Mouse (Mus musculus): ENCODE data around the gene Pef1.
A peak's percentile ranks its signal among the peaks of the same experiment; 100 is the strongest.

Pef1 gene

DNA sequence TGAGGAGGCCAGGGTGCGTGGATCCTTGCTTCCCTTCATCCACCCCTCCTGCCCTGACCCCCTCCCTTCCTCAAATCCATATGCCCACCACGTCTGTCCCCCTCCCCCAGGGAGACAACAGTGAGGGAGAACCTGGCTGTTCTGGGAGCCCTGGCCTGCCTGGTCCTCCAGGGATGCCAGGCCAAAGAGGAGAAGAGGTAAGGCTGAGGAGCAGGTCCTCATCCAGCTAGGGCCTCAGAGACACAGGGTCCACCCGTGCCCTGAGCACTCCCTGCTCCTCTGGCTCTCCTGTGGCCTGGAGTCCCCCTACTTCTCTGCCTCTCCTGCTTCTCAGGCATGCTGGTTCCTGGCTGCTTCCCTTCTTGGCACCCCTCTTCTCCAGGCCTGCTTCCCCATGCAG, 22.8 kb upstream of the Pef1 start:
- no peak for DNase-seq (ENCODE audit: low read depth, low spot score)
- Histone ChIP-seq H3K36me3 (ENCODE audit: control insufficient read depth, insufficient read depth, low read length, poor library complexity, severe bottlenecking) (no peaks in the 10 kb centered on the region), H3K27me3 (ENCODE audit: control insufficient read depth, insufficient read depth, low read length, poor library complexity, severe bottlenecking) (no peaks in the 10 kb centered on the region)

DNA sequence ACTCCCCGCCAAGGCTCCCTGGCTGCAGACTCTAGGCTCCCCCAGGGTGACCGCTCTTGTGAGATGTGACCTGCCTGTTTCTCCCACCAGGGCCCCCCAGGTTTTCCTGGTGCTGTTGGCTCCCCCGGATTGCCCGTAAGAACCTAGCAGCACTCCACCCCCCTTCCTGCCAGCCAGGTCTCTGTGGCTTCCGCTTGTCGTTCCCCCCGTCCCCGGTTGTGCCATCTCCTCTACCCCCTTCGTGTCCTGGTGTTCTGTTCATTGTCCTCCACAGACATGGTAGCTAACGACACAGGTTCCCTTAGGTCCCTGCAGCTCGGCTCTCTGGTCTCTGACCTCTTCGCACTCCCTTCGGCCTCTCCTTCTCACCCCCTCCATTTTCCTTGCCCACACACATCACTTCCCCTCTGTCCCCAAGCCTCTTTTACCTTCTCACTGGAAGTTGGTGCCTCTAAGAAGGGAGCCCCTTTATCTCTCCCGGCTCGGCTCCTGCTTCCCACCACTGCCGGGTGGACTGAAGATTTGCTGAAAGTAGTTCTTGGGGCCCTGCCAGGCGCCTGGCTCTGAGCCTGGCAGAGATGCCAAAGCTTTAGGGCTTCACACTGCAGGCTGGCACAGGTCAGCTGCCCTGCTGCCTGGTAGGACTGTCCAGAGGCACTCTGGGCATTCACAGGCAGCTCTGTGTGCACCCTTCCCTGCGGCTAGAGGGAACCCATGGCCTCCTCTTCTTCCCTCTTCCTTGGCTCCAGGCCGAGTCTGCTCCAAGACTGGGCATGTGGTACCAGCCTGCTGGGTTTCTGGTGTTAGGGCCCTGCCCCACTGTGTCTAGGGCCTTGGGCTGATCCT, 20.8 kb upstream of the Pef1 start:
- Histone ChIP-seq H3K36me3 (ENCODE audit: control insufficient read depth, insufficient read depth, low read length, poor library complexity, severe bottlenecking) (no peaks in the 10 kb centered on the region), H3K27me3 (ENCODE audit: control insufficient read depth, insufficient read depth, low read length, poor library complexity, severe bottlenecking) (no peaks in the 10 kb centered on the region)
- no peak for DNase-seq (ENCODE audit: low read depth, low spot score)

DNA sequence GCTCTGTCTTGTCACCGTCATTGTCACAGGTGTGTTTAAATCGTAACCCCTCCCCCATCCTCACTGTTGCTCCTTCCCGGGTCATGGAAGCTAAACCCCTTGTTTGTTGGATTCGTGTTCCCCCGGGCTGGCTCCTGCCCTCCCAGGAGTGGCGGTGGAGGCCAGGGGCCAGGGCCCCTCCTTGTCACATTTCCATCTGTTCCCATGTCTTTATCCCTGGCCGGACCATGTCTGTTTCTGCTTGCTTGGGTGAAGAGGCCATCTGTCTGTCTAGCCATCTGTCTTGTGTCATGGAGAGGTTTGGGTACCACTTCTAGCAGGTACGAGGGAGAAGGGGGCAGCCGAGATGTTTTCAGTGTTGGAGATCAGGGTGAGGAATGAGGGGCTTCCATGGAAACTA, 20.1 kb upstream of the Pef1 start:
- DNase-seq (ENCODE audit: low read depth, low spot score) = no peak
- H3K27me3 ChIP-seq (ENCODE audit: control insufficient read depth, insufficient read depth, low read length, poor library complexity, severe bottlenecking) = no peaks in the 10 kb centered on the region
- no peaks in the 10 kb centered on the region for H3K36me3 ChIP-seq (ENCODE audit: control insufficient read depth, insufficient read depth, low read length, poor library complexity, severe bottlenecking)

DNA sequence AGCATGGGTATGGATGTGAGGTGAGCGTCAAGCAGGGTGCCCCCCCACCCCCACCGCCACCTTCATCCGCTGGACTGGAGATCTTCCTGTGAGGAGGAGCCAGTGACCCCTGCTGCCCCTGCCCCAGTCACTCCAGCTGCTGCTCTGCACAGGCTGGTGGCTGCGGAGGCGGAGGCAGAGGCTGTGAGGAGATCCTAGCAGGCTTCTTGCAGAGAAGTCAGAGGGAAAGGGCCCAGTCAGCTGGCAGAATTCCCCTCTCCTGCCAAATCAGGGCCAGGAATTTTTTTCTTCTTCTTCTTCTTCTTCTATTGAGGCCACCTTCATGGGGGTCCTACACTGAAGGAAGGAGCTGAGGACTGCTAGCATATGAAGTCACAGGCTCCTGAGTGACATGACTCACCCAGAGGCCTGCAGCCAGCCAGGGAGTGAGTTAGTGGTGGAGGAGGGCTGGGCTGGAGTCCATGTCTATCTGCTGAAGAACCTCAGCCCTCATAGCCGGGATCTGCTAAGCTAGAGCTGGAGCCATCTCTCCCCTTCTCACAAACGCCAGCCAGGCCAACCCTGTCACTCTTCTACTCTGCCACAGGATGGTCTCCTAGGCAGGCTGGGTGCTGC, 17.9 kb upstream of the Pef1 start:
- H3K36me3 ChIP-seq (ENCODE audit: control insufficient read depth, insufficient read depth, low read length, poor library complexity, severe bottlenecking) = no peaks in the 10 kb centered on the region
- DNase-seq (ENCODE audit: low read depth, low spot score) = no peak
- no peaks in the 10 kb centered on the region for H3K27me3 ChIP-seq (ENCODE audit: control insufficient read depth, insufficient read depth, low read length, poor library complexity, severe bottlenecking)

DNA sequence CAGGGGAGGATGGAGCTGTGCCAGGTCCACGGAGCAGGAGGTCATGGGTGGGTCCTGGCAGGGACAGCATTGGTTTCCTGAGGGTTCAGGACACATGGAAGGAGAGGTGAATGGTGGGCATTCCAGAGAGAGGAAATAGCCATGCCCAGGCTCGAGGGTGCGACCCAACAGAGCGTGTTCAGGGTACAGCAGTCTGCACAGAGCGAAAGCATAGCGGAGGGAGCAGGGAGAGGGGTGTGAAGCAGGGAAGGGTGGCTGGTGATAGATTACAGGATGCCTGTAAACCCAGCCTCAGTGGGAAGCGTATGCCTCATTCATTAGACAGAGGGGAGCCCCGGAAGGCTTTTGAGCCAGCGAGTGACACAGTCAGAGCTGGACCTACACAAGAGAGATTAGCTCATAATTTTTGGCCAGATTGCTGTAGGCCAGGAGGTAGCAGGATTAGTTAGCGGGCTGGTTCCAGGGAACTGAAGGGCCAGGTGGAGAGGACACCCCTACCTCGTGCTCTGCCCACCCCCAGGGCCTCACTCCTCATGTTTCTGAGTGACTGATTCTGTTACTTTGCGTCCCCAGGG, 17.0 kb upstream of the Pef1 start:
- H3K27me3 ChIP-seq (ENCODE audit: control insufficient read depth, insufficient read depth, low read length, poor library complexity, severe bottlenecking) = no peaks in the 10 kb centered on the region
- DNase-seq (ENCODE audit: low read depth, low spot score) = no peak
- no peaks in the 10 kb centered on the region for H3K36me3 ChIP-seq (ENCODE audit: control insufficient read depth, insufficient read depth, low read length, poor library complexity, severe bottlenecking)

DNA sequence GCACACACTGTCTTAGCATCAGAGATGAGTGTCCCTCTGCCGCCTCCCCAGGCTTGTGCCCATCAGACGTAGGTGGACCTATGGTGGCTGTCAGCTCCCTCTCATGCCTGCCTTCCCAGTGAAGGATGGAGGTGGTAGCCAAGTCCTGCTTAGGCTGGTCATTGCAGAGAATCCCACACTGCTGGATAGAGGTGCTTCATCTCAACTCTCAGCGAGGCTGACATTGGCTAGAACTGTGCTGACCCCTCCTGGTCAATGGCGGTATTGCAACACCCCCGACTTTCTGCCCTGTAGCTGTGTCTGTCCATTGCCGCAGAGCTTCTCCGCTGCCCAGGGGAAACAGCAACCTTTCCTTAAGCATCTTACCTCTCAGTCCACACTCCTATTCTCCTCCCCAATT, 15.1 kb upstream of the Pef1 start:
- Histone ChIP-seq H3K36me3 (ENCODE audit: control insufficient read depth, insufficient read depth, low read length, poor library complexity, severe bottlenecking) (no peaks in the 10 kb centered on the region), H3K27me3 (ENCODE audit: control insufficient read depth, insufficient read depth, low read length, poor library complexity, severe bottlenecking) (no peaks in the 10 kb centered on the region)
- peak; percentile 89 for DNase-seq (ENCODE audit: low read depth, low spot score)

DNA sequence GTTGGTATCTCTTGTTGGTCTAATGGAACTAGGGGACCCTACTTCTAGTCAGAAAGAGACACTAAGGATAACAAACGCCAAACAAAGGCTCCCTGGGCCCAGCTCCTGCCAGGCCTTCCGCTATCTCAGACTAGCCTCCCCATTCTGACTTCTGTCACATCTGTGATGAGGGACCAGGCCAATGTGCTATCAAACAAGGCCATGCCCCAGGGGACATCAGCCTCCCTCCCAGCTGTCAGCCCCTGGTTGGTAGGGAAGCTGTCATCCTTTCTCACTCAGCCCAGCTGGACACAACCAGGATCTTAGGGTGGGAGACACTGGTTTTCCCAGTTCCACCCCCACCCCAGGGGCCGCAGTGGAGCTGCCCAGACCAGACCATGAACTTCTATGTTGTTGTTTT, 7.2 kb upstream of the Pef1 start:
- Histone ChIP-seq H3K27me3 (ENCODE audit: control insufficient read depth, insufficient read depth, low read length, poor library complexity, severe bottlenecking) (no peaks in the 10 kb centered on the region), H3K36me3 (ENCODE audit: control insufficient read depth, insufficient read depth, low read length, poor library complexity, severe bottlenecking) (no peaks in the 10 kb centered on the region)
- DNase-seq (ENCODE audit: low read depth, low spot score) = no peak

DNA sequence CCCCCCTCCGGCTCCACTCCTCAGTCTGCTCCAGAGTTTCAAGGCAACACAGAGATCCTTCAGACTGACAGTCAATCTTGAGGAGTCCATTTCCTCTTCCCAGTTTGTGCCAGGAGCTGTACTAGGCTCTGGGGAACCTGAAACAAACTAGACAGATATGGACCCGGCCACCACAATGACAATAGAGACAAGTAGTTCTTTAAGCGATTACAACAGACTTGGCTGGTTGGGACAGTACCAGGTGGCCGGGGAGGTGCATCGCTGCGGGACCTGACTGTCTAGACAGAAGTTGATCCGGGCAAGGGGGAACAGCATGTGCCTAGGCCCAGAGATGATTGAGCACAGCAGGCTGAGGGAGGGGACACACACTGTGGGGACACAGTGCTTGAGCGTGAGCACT, 1.2 kb upstream of the Pef1 start:
- H3K36me3 ChIP-seq (ENCODE audit: control insufficient read depth, insufficient read depth, low read length, poor library complexity, severe bottlenecking) = no peaks in the 10 kb centered on the region
- H3K27me3 ChIP-seq (ENCODE audit: control insufficient read depth, insufficient read depth, low read length, poor library complexity, severe bottlenecking) = no peaks in the 10 kb centered on the region
- DNase-seq (ENCODE audit: low read depth, low spot score) = no peak

DNA sequence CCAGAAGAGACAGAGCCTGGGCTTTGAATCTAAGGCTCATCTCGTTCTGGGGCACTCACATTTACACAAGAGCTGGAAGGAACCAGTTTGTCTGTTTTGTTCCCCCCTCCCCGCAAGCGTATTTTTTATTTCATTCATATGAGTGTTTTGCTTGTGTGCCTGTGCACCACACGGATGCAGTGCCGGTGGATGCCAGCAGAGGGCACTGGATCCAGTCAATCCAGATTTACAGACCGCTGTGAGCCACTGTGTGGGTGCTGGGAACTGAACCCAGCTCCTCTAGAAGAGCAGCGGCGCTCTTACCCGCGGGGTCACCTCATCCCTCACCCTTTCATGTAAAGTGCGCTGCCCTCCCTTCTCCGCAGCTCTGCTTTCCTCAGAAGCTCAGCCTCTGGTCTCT, 1.3 kb downstream of the Pef1 start:
- no peaks in the 10 kb centered on the region for H3K27me3 ChIP-seq (ENCODE audit: control insufficient read depth, insufficient read depth, low read length, poor library complexity, severe bottlenecking)
- DNase-seq (ENCODE audit: low read depth, low spot score) = peak; percentile 26

DNA sequence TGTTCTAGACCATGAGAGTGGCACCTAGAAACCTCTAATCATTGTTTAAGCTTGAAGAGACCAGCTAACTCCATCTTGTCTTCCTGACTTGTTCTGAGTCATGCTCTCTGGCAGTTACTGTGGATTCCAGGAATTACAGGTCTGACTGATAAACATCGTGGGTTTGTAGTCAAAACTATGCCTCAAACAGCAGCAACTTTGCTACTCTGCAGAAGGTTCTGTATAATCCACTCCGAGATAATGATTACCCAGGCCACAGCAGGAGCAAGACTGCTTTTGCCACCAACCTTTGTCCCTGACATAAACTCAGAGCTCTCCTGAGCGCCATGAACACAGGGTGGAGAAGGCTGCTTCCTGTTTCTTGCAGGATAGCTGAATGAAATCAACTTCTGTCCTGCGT, 2.2 kb downstream of the Pef1 start:
- no peak for DNase-seq (ENCODE audit: low read depth, low spot score)
- Histone ChIP-seq H3K36me3 (ENCODE audit: control insufficient read depth, insufficient read depth, low read length, poor library complexity, severe bottlenecking) (no peaks in the 10 kb centered on the region), H3K27me3 (ENCODE audit: control insufficient read depth, insufficient read depth, low read length, poor library complexity, severe bottlenecking) (no peaks in the 10 kb centered on the region)

More for the DNA sequence above, 1.3 kb downstream of the Pef1 start:
- no peaks in the 10 kb centered on the region for H3K36me3 ChIP-seq (ENCODE audit: control insufficient read depth, insufficient read depth, low read length, poor library complexity, severe bottlenecking)

DNA sequence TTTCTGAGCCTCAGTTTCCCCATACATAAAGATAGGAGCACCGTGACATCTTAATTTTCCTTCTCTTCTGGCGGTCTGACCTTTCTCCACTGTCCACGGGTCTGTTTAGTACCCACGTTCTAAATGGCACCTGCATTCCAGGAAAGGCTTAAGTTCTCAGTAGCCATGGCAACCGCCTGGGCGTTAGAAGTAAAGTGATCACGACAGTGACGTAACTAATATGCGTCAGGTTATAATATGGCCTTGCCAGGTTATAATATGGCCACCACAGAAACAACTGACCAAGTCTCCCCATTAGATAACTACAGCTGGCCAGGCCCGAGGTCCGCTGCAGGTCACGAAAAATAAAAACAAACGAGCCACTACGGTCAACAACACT, 4.7 kb downstream of the Pef1 start:
- no peaks in the 10 kb centered on the region for H3K36me3 ChIP-seq (ENCODE audit: control insufficient read depth, insufficient read depth, low read length, poor library complexity, severe bottlenecking)
- no peak for DNase-seq (ENCODE audit: low read depth, low spot score)
- H3K27me3 ChIP-seq (ENCODE audit: control insufficient read depth, insufficient read depth, low read length, poor library complexity, severe bottlenecking) = no peaks in the 10 kb centered on the region

DNA sequence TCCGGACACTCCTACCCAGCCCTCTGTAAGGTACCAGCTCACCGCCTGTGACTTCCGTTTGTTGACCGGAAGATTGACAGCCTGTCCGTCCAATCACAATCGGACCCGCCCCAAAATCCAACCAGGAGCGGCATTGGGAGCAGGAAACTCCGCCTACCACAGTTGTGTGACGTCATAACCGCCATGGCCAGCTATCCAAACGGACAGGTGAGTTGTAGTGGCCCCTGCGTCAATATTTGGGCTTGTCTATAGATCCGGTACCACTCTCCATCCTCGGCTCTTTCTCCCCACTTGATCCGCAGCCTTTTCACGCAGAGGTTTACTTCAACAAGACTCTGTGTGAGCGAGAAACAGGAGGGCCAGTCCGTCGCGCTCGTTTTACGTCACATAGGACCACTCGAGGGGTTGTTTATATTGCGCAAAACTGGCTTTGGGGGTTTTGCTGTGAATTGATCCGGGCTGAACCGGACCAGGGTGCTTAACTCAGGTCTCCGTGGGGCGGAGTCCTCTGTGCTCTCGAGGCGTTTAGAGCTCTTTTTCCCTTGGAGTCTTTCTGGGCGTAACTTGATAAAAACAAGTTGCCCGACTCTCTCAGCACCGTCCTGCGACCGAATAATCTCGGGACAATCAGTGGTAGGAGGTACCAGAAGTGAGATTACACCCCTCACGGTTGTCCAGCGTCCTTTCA, 5.2 kb downstream of the Pef1 start:
- no peaks in the 10 kb centered on the region for H3K36me3 ChIP-seq (ENCODE audit: control insufficient read depth, insufficient read depth, low read length, poor library complexity, severe bottlenecking)
- no peaks in the 10 kb centered on the region for H3K27me3 ChIP-seq (ENCODE audit: control insufficient read depth, insufficient read depth, low read length, poor library complexity, severe bottlenecking)
- DNase-seq (ENCODE audit: low read depth, low spot score) = peak; percentile 99

DNA sequence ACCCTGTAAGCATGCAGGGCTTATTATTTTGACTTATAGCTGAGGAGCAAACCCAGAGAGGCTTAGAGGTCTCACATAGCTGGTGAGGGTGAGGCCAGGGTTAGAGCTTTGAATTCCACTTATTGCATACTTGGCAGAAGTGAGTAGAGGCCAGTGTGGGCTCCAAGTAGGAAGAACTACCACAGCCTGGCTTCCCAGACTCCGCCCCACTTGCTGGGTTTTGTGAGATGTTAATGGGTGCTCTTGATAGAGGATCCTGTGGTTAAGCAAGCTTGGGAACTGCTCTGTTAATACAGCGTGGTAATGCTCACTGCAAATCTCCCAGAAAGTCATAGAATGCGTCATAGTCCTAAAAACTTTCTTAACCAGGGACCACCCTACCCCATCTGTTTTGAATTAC, 6.6 kb downstream of the Pef1 start:
- no peak for DNase-seq (ENCODE audit: low read depth, low spot score)
- H3K36me3 ChIP-seq (ENCODE audit: control insufficient read depth, insufficient read depth, low read length, poor library complexity, severe bottlenecking) = no peaks in the 10 kb centered on the region
- no peaks in the 10 kb centered on the region for H3K27me3 ChIP-seq (ENCODE audit: control insufficient read depth, insufficient read depth, low read length, poor library complexity, severe bottlenecking)

DNA sequence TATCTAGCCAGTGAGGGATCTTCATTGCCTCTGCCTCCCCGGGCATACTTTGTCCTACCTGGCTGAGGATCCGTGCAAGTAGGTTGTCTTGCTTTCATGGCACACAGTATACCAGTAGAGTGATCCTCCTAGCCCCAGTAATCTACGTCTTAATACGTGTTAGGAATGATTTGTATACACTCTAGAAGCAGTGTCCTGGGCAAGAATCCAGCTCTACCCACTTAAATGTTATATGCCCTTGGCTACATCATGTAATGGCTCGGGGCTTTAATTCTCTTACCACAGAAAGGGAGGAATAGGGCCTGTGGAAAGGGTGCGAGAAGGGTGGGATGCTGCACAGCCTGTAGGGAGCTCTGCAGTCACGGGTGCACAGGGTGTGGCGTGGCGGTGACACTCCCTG, 7.3 kb downstream of the Pef1 start:
- no peaks in the 10 kb centered on the region for H3K27me3 ChIP-seq (ENCODE audit: control insufficient read depth, insufficient read depth, low read length, poor library complexity, severe bottlenecking)
- no peaks in the 10 kb centered on the region for H3K36me3 ChIP-seq (ENCODE audit: control insufficient read depth, insufficient read depth, low read length, poor library complexity, severe bottlenecking)
- DNase-seq (ENCODE audit: low read depth, low spot score) = no peak

DNA sequence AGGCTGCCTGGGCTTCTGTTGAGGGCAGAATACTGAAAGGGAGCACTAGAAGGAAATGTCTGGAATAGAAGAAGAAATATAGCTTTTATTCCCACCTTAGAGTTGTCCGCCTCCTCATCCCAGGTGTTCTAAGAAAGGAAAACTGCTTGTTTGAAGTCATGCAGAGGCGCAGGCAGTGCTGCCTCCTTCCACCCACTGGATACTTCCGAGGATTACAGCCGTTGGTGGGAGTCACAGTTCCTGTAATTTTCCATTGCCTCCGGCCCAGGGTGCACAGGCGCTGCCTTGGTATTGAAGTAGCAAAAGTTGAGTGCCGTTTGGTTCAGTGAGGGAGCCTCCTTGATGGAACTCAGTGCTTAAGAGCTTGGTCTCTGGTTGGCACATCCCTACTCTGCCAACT, 7.7 kb downstream of the Pef1 start:
- H3K36me3 ChIP-seq (ENCODE audit: control insufficient read depth, insufficient read depth, low read length, poor library complexity, severe bottlenecking) = no peaks in the 10 kb centered on the region
- no peaks in the 10 kb centered on the region for H3K27me3 ChIP-seq (ENCODE audit: control insufficient read depth, insufficient read depth, low read length, poor library complexity, severe bottlenecking)
- no peak for DNase-seq (ENCODE audit: low read depth, low spot score)
